Mouse (Mus musculus) CD8-positive naive resting alpha-beta T cell, adult 2 months (primary cell): ENCODE measurements around the gene Yod1.

Experiments used
- DNase-seq, 2 experiments: peaks; one replicate each; pipeline ENCODE4 v3.0.0; 2022; ENCODE audit warnings: low read depth in 2 of 2, low spot score in 2 of 2

Gene Yod1

DNA sequence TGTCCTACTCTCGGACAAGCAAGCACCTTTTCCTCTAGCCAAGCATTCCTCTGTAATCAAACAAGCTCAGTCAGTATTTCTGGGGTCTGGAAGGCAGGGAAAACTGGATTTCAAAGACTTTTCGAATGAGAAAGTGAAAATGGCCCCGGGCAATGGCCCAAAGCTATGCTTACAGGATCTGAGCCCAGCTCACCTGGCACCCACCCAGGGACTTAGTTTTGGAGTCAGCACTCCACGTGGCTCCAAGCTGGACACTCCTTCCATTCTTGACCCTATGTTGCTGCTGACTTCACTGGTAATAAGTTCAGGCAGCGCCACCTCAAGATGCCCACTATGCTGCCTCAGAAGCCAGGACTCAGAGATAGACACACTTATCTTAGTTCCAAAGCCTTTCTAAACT is 49.9 kb downstream of the Yod1 start:
- DNase-seq = no peak

DNA sequence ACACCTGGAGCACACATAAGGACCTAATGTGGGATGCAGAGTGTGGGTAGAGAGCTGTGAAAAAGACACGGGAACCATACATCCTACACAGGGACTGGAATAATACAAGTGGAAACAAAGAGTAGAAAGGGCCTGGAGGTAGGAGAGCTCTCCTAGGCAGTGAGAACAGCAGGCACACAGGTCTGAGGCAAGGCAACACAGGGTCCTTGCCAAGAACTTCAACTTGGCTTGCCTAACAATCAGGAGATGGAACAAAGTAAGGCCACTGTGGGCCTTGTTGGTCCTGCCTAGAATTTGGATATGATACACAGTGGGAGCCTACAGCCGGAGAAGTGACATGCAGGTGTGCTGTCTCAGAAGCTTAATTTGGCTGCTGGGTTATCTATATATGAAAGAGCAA is 52.8 kb downstream of the Yod1 start:
- no peak for DNase-seq

- DNase-seq = no peak
These were observed 53.4 kb downstream of the Yod1 start for GRCm38 (mm10) chr1:130770487-130770886.

DNA sequence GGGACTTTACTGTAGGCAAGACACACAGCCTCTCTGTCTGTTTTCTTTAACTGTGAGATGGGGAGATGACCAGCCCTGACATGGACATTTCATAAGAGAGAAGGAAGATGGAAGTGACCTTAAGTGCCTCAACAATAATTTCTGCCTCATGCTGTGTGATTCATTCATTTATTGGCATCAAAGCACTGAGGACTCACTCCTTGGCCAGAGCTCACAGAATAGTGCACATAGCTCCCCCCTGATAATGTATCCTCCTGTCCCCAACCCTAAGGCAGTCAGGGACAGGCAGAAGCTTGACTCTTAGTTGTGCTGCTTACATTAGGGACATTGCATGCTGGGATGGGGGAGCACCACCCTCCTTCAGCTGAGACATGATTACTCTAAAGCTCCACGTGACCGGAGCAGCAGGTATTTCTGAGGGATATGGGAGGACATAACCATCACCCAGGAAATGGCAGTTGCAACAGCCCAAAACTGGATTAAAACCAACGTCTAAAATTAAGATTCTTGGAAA is 53.9 kb downstream of the Yod1 start:
- DNase-seq = no peak
